Mouse (Mus musculus) MEL-GATA-1-ER (cell line): ENCODE data around the gene Slc25a48.

ENCODE experiments used
- DNase-seq: peaks from one replicate; pipeline ENCODE4 v3.0.0-alpha.2; 2012; ENCODE audit warnings: low read depth; ENCODE audit errors: extremely low read depth

The Slc25a48 gene

GRCm38 (mm10) chr13:56438211-56439075, at the start of gene Slc25a48:
Gene Slc25a48, plus strand, starts transcription at chr13:56438355.
- no peak for DNase-seq

GRCm38 (mm10) chr13:56397572-56397971, 40.6 kb upstream of the Slc25a48 start:
- no peak for DNase-seq

- DNase-seq = no peak
These were observed 37.0 kb upstream of the Slc25a48 start for GRCm38 (mm10) chr13:56401186-56401585.

GRCm38 (mm10) chr13:56403381-56404086, 34.6 kb upstream of the Slc25a48 start:
- DNase-seq = no peak

GRCm38 (mm10) chr13:56404511-56405140, 33.5 kb upstream of the Slc25a48 start:
- DNase-seq = no peak

- no peak for DNase-seq
These were observed 25.8 kb upstream of the Slc25a48 start for GRCm38 (mm10) chr13:56412286-56412873.

GRCm38 (mm10) chr13:56418685-56419483, 19.3 kb upstream of the Slc25a48 start:
- no peak for DNase-seq

- no peak for DNase-seq
These were observed 18.6 kb upstream of the Slc25a48 start for GRCm38 (mm10) chr13:56419538-56419937.

GRCm38 (mm10) chr13:56422072-56422723, 16.0 kb upstream of the Slc25a48 start:
- DNase-seq = no peak

- DNase-seq = no peak
These were observed 12.2 kb upstream of the Slc25a48 start for GRCm38 (mm10) chr13:56425931-56426330.

- no peak for DNase-seq
These were observed 11.8 kb upstream of the Slc25a48 start, which contains the start of gene Gm3045 for GRCm38 (mm10) chr13:56426365-56426764. Gene Gm3045, plus strand, starts transcription at chr13:56426594.

- DNase-seq = no peak
These were observed 9.2 kb upstream of the Slc25a48 start for GRCm38 (mm10) chr13:56428724-56429500.

- no peak for DNase-seq
These were observed 5.7 kb upstream of the Slc25a48 start for GRCm38 (mm10) chr13:56432496-56432895.

- no peak for DNase-seq
These were observed 4.7 kb upstream of the Slc25a48 start for GRCm38 (mm10) chr13:56433466-56433865.

- DNase-seq = no peak
These were observed 3.8 kb upstream of the Slc25a48 start for GRCm38 (mm10) chr13:56434311-56434751.

GRCm38 (mm10) chr13:56435615-56436287, 2.4 kb upstream of the Slc25a48 start:
- no peak for DNase-seq

GRCm38 (mm10) chr13:56443411-56443810, 5.3 kb downstream of the Slc25a48 start:
- DNase-seq = no peak

- DNase-seq = no peak
These were observed 6.0 kb downstream of the Slc25a48 start for GRCm38 (mm10) chr13:56444112-56444511.

- DNase-seq = no peak
These were observed 6.8 kb downstream of the Slc25a48 start for GRCm38 (mm10) chr13:56444996-56445395.
